Mouse (Mus musculus) monocyte, adult 5-6 weeks (primary cell): ENCODE results near the gene Chrm2. TPM values are rescaled to one million over a fixed set of nuclear protein-coding genes. Genes with fewer than 3 reads are reported as not detected.

Source experiments
- ATAC-seq: fragments of 153-309, 156-312 bp; replicated peaks from 2 replicates; pipeline ENCODE4 v1.8.0; 2017; ENCODE audit warnings: mild to moderate bottlenecking; ENCODE audit not compliant: low TSS enrichment, insufficient number of reproducible peaks, severe bottlenecking, poor library complexity, low FRiP score
- total RNA-seq: library from RNA; stranded (forward); fragments of 200-1000, 200-491, 200-594 nt; gene quantifications from 3 replicates; pipeline ENCODE4 v1.2.3, GENCODE M21; 2017

The Chrm2 gene
- total RNA-seq = not detected in 3 replicates

- ATAC-seq = no peak
These were observed at the start of gene Chrm2 for GRCm38 (mm10) chr6:36387612-36388400. Gene Chrm2, plus strand, starts transcription at chr6:36388084.

GRCm38 (mm10) chr6:36373983-36374382 lies 13.9 kb upstream of the Chrm2 start:
- no peak for ATAC-seq

- no peak for ATAC-seq
These were observed 9.9 kb upstream of the Chrm2 start for GRCm38 (mm10) chr6:36377936-36378335.

GRCm38 (mm10) chr6:36384102-36384501 lies 3.8 kb upstream of the Chrm2 start:
- no peak for ATAC-seq

GRCm38 (mm10) chr6:36388401-36389259 lies 746 bp downstream of the Chrm2 start:
- 0 out of 2 replicates have a peak, but pooled peaks have one; percentile 22 for ATAC-seq

- ATAC-seq = no peak
These were observed 1.5 kb downstream of the Chrm2 start for GRCm38 (mm10) chr6:36389260-36389965.

DNA sequence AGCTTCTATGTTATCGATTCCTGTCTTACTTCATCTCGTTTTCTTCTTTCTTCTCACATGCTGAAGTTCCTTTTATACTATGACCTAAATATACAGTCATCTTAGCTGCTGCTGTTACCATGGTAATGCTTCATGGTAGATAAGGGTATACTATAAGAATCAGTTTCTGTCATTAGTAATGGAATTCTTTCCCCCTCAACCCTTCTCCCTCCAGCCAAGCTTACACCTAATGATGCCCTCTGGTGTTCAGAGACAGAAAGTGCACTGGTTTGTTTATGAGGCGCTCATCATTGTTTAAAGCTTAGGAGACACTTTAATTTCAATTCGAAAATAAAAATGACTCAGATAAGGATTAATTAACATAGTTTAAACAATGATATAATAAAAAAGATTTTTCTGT lies 5.8 kb downstream of the Chrm2 start:
- no peak for ATAC-seq

GRCm38 (mm10) chr6:36405139-36405538 lies 17.3 kb downstream of the Chrm2 start:
- no peak for ATAC-seq

- ATAC-seq = no peak
These were observed 21.1 kb downstream of the Chrm2 start for GRCm38 (mm10) chr6:36409016-36409415.

DNA sequence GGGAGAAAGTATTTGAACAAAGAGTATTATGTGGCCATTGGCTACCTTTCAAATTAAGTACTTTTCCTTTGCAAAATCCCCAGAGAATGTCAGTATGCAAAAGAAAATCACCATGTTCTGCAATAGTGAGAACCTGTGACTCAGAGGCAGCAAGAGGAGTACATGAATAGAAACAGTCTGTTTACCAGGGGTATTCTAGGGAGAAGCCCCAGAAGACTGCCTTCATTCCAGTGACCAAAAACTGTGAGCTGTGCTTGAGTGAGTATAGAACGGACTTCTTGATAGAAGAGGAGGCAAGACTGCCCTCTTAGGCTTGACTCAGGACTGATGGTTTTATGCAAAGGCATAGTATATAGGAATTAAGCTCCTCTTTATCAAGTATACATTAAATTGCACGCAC lies 22.2 kb downstream of the Chrm2 start:
- ATAC-seq = no peak

- no peak for ATAC-seq
These were observed 31.8 kb downstream of the Chrm2 start for GRCm38 (mm10) chr6:36419716-36420115.

- ATAC-seq = no peak
These were observed 50.1 kb downstream of the Chrm2 start for GRCm38 (mm10) chr6:36437964-36438363.

- ATAC-seq = no peak
These were observed 51.3 kb downstream of the Chrm2 start for GRCm38 (mm10) chr6:36439218-36439617.

GRCm38 (mm10) chr6:36451480-36451879 lies 63.6 kb downstream of the Chrm2 start:
- no peak for ATAC-seq

GRCm38 (mm10) chr6:36455071-36455470 lies 67.2 kb downstream of the Chrm2 start:
- ATAC-seq = no peak

DNA sequence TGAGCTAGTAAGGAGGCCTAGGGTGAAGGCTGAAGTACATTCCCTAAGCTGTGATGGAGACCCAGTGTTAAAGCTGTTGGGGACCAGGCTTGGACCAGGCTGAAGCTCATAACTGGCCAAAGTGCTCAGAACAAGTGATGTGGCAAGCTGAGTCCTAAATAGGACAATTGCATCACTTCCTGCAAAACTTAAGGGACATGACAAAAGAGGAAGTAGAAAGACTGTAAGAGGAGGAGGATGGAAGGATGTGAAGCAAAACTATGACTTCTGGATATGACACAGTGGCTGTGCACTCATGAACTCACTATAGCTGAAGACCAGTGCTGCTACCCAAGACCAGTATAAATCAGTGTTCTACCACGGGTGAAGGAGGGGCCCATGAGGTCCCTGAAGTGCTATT lies 69.1 kb downstream of the Chrm2 start:
- no peak for ATAC-seq

DNA sequence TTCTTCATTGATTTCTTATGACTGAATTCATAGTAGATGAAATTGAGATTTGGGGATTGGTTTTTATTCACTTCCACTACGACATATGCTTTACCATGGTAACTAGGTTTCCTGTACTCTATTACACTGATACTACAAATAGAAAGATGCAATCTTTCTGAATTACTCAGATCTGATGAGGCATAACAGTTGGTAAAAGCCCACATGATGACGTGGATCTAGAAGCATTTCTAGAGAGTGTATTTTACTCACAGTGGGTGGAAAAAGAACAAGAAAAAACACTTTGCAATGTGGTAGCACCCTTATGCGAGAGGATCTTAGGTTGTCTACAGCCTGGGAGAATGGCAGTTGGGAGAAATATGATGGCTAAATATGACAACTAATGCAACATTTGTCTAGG lies 76.1 kb downstream of the Chrm2 start:
- no peak for ATAC-seq

- no peak for ATAC-seq
These were observed 96.3 kb downstream of the Chrm2 start for GRCm38 (mm10) chr6:36484132-36484665.
